Mouse (Mus musculus) T-helper 2 cell (primary cell): ENCODE results near the gene Ptgdr.
"Not testable (repeated sequence)": the region's sequence is repeated elsewhere in the genome, so short reads cannot be mapped to it uniquely, and the experiment has no call there.

Experiments
- in situ Hi-C: fragments of 300-600 bp; cut with MboI, MseI; formaldehyde crosslinking; loops from one replicate; pipeline ENCODE4 v1.15.1; 2025; ENCODE audit warnings: high pct_unique_total_duplicates

Ptgdr gene

DNA sequence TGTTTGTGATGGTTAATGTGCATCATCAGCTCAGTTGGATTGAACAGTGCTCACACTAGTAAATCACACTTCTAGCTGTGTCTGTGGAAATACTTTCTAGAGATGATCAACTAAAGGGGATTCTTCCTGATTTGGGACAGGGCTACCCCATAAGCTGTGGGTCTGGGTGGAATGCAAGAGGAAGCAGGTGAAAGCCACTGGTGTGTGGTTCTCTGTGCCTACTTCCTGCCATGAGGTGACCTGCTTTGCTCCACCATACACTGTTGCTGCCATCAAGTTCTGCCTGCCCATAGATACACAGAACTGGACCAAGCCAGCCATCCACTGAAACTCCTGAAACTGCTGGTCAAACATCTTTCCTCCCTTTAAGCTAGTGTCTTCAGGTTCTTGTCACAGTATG is 46.0 kb downstream of the Ptgdr start:
- in situ Hi-C loops, result not testable (repeated sequence)
